Mouse (Mus musculus): ENCODE measurements around the gene Olfr961. TPM values are rescaled to one million over a fixed set of nuclear protein-coding genes. Genes with fewer than 3 reads are reported as not detected.

Gene Olfr961
- polyA plus RNA-seq (2015; fragmentation: Nextera tagmentation; extraction: Ambion mirVana): not detected in 2 replicates

DNA sequence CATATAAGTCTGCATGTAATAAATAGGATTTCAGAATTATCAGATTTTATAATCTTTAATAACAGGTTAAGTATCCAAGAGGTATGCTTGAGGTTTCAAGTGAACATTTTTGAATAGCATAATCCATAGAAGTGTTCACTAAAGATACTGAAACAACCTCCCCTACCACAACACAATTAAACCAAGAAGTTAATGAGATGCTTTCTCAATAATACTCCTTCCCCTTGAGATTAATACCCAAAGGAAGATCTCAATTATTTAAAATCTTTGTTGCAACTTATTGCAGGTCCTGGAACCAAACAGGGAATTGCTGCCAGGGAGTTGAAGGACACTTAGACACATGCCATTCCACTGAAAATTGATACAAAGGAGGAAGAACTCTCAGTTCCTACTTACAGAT is at the start of gene Olfr961:
Olfr961 (plus strand) TSS at position 301 of the 400 bp plus-strand sequence.
- no peak for ATAC-seq (replicated peaks; ENCODE audit: extremely low read depth, insufficient read depth, low FRiP score)

DNA sequence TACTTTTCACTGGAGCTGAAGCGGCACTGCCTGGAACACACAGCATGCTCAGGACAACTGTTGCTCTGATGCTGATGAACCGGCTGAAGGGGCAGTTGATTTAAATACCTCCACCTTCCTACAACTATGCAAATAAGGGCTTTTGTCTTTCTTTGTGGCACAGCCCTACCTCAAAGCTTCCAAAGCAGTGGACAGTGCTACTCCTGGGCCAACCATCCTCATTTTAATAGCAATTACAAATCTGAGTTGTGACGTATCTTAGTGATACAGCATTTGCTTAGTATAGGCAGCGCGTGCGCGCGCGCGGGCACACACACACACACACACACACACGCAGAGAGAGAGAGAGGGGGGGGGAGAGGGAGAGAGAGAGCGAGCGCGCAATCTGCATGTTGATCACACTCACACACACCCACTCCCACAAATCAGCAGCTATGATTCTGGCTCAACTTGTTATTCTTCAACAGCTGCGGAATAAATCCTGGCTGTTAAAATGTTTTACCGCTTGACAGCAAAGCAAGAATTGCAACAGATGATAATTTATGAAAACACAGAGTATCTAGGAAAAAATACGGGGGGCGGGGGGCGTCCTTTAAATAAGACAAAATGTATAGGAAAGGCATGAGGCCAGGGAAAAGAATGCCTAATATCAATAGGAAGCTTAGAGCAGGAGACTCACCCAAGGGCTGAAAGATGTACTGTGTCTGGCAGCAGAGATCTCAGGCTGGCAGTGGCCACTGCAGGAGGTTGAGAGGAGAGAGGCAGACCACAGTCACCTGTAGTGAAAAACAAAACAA is 42.2 kb upstream of the Olfr961 start:
- Histone ChIP-seq H3K4me1 (ENCODE audit: control insufficient read depth, insufficient read depth, low read length) (peaks cover 4% of the 10 kb centered on the region), H3K9ac (ENCODE audit: low read length) (peak overlapping the region; percentile 21)

More for the DNA sequence above, at the start of gene Olfr961:
- no peak within 1 kb of the TSS for H3K4me2 ChIP-seq (ENCODE audit: low read depth, low read length)
- H3K27ac ChIP-seq (ENCODE audit: low read length): no peak within 1 kb of the TSS
- H3K27me3 ChIP-seq (ENCODE audit: control insufficient read depth, insufficient read depth, low read length): no peaks in the 10 kb centered on the region
- H3K4me1 ChIP-seq (ENCODE audit: control insufficient read depth, insufficient read depth, low read length): no peaks in the 10 kb centered on the region
- no peaks in the 10 kb centered on the region for H3K36me3 ChIP-seq (ENCODE audit: control insufficient read depth, insufficient read depth)
- H3K9me3 ChIP-seq (replicated peaks; ENCODE audit: control insufficient read depth, low read length): no peaks in the 10 kb centered on the region
- H3K4me3 ChIP-seq (ENCODE audit: low read length): no peak within 1 kb of the TSS
- H3K9ac ChIP-seq (ENCODE audit: low read length): no peak within 1 kb of the TSS

GRCm38 (mm10) chr9:39603333-39603845 is 41.5 kb upstream of the Olfr961 start:
- Histone ChIP-seq H3K4me1 (ENCODE audit: control insufficient read depth, insufficient read depth, low read length) (peaks cover 4% of the 10 kb centered on the region), H3K4me2 (ENCODE audit: low read depth, low read length) (peak overlapping the region; percentile 77), H3K27me3 (ENCODE audit: control insufficient read depth, insufficient read depth, low read length) (no peaks in the 10 kb centered on the region), H3K4me3 (ENCODE audit: low read length) (peak overlapping the region; percentile 60), H3K9ac (ENCODE audit: low read length) (peak overlapping the region; percentile 21), H3K9me3 (replicated peaks; ENCODE audit: control insufficient read depth, low read length) (no peaks in the 10 kb centered on the region), H3K36me3 (ENCODE audit: control insufficient read depth, insufficient read depth) (no peaks in the 10 kb centered on the region), H3K27ac (ENCODE audit: low read length) (no peak overlapping the region)
- 2% methylated on average over 9 of the region's 9 CpGs for WGBS
- peak; percentile 78 for ATAC-seq (replicated peaks; ENCODE audit: extremely low read depth, insufficient read depth, low FRiP score)

More for the DNA sequence above, 42.2 kb upstream of the Olfr961 start:
- no peaks in the 10 kb centered on the region for H3K9me3 ChIP-seq (replicated peaks; ENCODE audit: control insufficient read depth, low read length)
- ATAC-seq (replicated peaks; ENCODE audit: extremely low read depth, insufficient read depth, low FRiP score): peak; percentile 49; the same call in 1 of the 2 replicates
- no peaks in the 10 kb centered on the region for H3K27me3 ChIP-seq (ENCODE audit: control insufficient read depth, insufficient read depth, low read length)
- H3K4me2 ChIP-seq (ENCODE audit: low read depth, low read length): peak overlapping the region; percentile 77
- 2% methylated on average over 19 of the region's 19 CpGs for WGBS
- no peaks in the 10 kb centered on the region for H3K36me3 ChIP-seq (ENCODE audit: control insufficient read depth, insufficient read depth)
- H3K4me3 ChIP-seq (ENCODE audit: low read length): peak overlapping the region; percentile 60
- H3K27ac ChIP-seq (ENCODE audit: low read length): no peak overlapping the region

GRCm38 (mm10) chr9:39603999-39604453 is 40.9 kb upstream of the Olfr961 start, which contains the start of gene AW551984:
Gene AW551984, minus strand, starts transcription at chr9:39604403.
- H3K9ac ChIP-seq (ENCODE audit: low read length): peak within 1 kb of the TSS; percentile 21
- H3K9me3 ChIP-seq (replicated peaks; ENCODE audit: control insufficient read depth, low read length): no peaks in the 10 kb centered on the region
- no peaks in the 10 kb centered on the region for H3K27me3 ChIP-seq (ENCODE audit: control insufficient read depth, insufficient read depth, low read length)
- H3K36me3 ChIP-seq (ENCODE audit: control insufficient read depth, insufficient read depth): no peaks in the 10 kb centered on the region
- peak within 1 kb of the TSS; percentile 77 for H3K4me2 ChIP-seq (ENCODE audit: low read depth, low read length)
- H3K4me1 ChIP-seq (ENCODE audit: control insufficient read depth, insufficient read depth, low read length): peaks cover 4% of the 10 kb centered on the region
- no peak for ATAC-seq (replicated peaks; ENCODE audit: extremely low read depth, insufficient read depth, low FRiP score)
- no peak within 1 kb of the TSS for H3K27ac ChIP-seq (ENCODE audit: low read length)
- H3K4me3 ChIP-seq (ENCODE audit: low read length): peak within 1 kb of the TSS; percentile 60
- WGBS: 2% methylated on average over 8 of the region's 8 CpGs

- peaks cover 4% of the 10 kb centered on the region for H3K4me1 ChIP-seq (ENCODE audit: control insufficient read depth, insufficient read depth, low read length)
- H3K27me3 ChIP-seq (ENCODE audit: control insufficient read depth, insufficient read depth, low read length): no peaks in the 10 kb centered on the region
- no peak overlapping the region for H3K9ac ChIP-seq (ENCODE audit: low read length)
- H3K4me2 ChIP-seq (ENCODE audit: low read depth, low read length): no peak overlapping the region
- H3K4me3 ChIP-seq (ENCODE audit: low read length): no peak overlapping the region
- H3K27ac ChIP-seq (ENCODE audit: low read length): no peak overlapping the region
- no peaks in the 10 kb centered on the region for H3K9me3 ChIP-seq (replicated peaks; ENCODE audit: control insufficient read depth, low read length)
- no peak for ATAC-seq (replicated peaks; ENCODE audit: extremely low read depth, insufficient read depth, low FRiP score)
- no peaks in the 10 kb centered on the region for H3K36me3 ChIP-seq (ENCODE audit: control insufficient read depth, insufficient read depth)
Observed at GRCm38 (mm10) chr9:39608497-39608896, 36.4 kb upstream of the Olfr961 start.

- Histone ChIP-seq H3K9me3 (replicated peaks; ENCODE audit: control insufficient read depth, low read length) (no peaks in the 10 kb centered on the region), H3K27ac (ENCODE audit: low read length) (no peak within 1 kb of the TSS), H3K27me3 (ENCODE audit: control insufficient read depth, insufficient read depth, low read length) (no peaks in the 10 kb centered on the region), H3K36me3 (ENCODE audit: control insufficient read depth, insufficient read depth) (no peaks in the 10 kb centered on the region), H3K4me1 (ENCODE audit: control insufficient read depth, insufficient read depth, low read length) (no peaks in the 10 kb centered on the region), H3K9ac (ENCODE audit: low read length) (no peak within 1 kb of the TSS), H3K4me3 (ENCODE audit: low read length) (no peak within 1 kb of the TSS), H3K4me2 (ENCODE audit: low read depth, low read length) (no peak within 1 kb of the TSS)
- WGBS: 65% methylated on average over 3 of the region's 3 CpGs
- no peak for ATAC-seq (replicated peaks; ENCODE audit: extremely low read depth, insufficient read depth, low FRiP score)
Observed at GRCm38 (mm10) chr9:39610355-39610754, 34.5 kb upstream of the Olfr961 start, which contains the start of gene Olfr148. Gene Olfr148, plus strand, starts transcription at chr9:39610655.

DNA sequence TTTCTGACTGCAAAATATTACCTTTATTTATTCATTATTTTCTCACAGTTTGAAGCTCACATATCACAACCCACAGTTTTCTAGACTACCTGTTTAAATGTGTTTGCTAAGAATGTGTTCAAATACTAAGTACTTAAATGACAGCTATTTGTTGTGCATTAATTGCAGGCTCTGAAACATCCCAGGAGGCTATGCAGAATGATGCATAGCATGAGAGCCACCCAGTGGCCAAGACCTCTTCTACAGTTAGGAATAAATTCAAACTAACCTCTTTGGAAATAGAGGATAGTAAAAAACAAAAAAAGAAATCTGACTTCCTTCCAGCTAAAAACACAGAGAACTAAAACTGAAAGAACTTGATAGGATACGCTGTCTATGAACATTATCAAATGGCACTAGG is 32.9 kb upstream of the Olfr961 start:
- no peak for ATAC-seq (replicated peaks; ENCODE audit: extremely low read depth, insufficient read depth, low FRiP score)
- no peaks in the 10 kb centered on the region for H3K36me3 ChIP-seq (ENCODE audit: control insufficient read depth, insufficient read depth)
- H3K27ac ChIP-seq (ENCODE audit: low read length): no peak overlapping the region
- no peak overlapping the region for H3K4me2 ChIP-seq (ENCODE audit: low read depth, low read length)
- H3K4me1 ChIP-seq (ENCODE audit: control insufficient read depth, insufficient read depth, low read length): no peaks in the 10 kb centered on the region
- H3K9ac ChIP-seq (ENCODE audit: low read length): no peak overlapping the region
- 30% methylated on average over 1 of the region's 1 CpGs for WGBS
- H3K4me3 ChIP-seq (ENCODE audit: low read length): no peak overlapping the region
- H3K9me3 ChIP-seq (replicated peaks; ENCODE audit: control insufficient read depth, low read length): no peaks in the 10 kb centered on the region
- no peaks in the 10 kb centered on the region for H3K27me3 ChIP-seq (ENCODE audit: control insufficient read depth, insufficient read depth, low read length)

GRCm38 (mm10) chr9:39621073-39621472 is 23.8 kb upstream of the Olfr961 start, which contains the start of gene Olfr960:
Gene Olfr960, plus strand, starts transcription at chr9:39621373.
- Histone ChIP-seq H3K9me3 (replicated peaks; ENCODE audit: control insufficient read depth, low read length) (no peaks in the 10 kb centered on the region), H3K27me3 (ENCODE audit: control insufficient read depth, insufficient read depth, low read length) (no peaks in the 10 kb centered on the region), H3K4me2 (ENCODE audit: low read depth, low read length) (no peak within 1 kb of the TSS), H3K27ac (ENCODE audit: low read length) (no peak within 1 kb of the TSS), H3K9ac (ENCODE audit: low read length) (no peak within 1 kb of the TSS), H3K4me3 (ENCODE audit: low read length) (no peak within 1 kb of the TSS), H3K4me1 (ENCODE audit: control insufficient read depth, insufficient read depth, low read length) (no peaks in the 10 kb centered on the region), H3K36me3 (ENCODE audit: control insufficient read depth, insufficient read depth) (no peaks in the 10 kb centered on the region)
- WGBS: 63% methylated on average over 1 of the region's 1 CpGs
- no peak for ATAC-seq (replicated peaks; ENCODE audit: extremely low read depth, insufficient read depth, low FRiP score)

DNA sequence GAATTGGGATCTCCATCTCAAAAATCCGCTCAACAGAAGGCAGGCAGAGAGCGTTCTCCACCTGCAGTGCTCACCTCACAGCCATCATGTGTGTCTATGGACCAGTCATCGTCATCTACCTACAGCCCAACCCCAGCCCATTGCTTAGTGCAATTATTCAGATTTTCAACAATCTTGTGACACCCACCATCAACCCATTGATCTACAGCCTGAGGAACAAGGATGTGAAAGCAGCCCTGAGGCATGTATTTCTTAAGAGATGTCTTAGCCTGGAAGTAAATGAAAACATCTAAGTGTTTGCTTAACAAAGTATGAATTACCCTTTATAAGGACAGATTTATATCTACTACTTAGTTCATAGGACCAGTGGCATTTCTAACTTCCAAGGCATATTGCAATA is 21.1 kb upstream of the Olfr961 start:
- H3K4me3 ChIP-seq (ENCODE audit: low read length): no peak overlapping the region
- WGBS: 77% methylated on average over 3 of the region's 3 CpGs
- H3K4me1 ChIP-seq (ENCODE audit: control insufficient read depth, insufficient read depth, low read length): no peaks in the 10 kb centered on the region
- no peak overlapping the region for H3K9ac ChIP-seq (ENCODE audit: low read length)
- H3K36me3 ChIP-seq (ENCODE audit: control insufficient read depth, insufficient read depth): no peaks in the 10 kb centered on the region
- no peak for ATAC-seq (replicated peaks; ENCODE audit: extremely low read depth, insufficient read depth, low FRiP score)
- H3K4me2 ChIP-seq (ENCODE audit: low read depth, low read length): no peak overlapping the region
- H3K27me3 ChIP-seq (ENCODE audit: control insufficient read depth, insufficient read depth, low read length): no peaks in the 10 kb centered on the region
- no peaks in the 10 kb centered on the region for H3K9me3 ChIP-seq (replicated peaks; ENCODE audit: control insufficient read depth, low read length)
- H3K27ac ChIP-seq (ENCODE audit: low read length): no peak overlapping the region

Data from heart, embryonic 16.5 days (tissue).